16 mouse cellular contexts compared by ENCODE assay signal in the genomic region with DNA sequence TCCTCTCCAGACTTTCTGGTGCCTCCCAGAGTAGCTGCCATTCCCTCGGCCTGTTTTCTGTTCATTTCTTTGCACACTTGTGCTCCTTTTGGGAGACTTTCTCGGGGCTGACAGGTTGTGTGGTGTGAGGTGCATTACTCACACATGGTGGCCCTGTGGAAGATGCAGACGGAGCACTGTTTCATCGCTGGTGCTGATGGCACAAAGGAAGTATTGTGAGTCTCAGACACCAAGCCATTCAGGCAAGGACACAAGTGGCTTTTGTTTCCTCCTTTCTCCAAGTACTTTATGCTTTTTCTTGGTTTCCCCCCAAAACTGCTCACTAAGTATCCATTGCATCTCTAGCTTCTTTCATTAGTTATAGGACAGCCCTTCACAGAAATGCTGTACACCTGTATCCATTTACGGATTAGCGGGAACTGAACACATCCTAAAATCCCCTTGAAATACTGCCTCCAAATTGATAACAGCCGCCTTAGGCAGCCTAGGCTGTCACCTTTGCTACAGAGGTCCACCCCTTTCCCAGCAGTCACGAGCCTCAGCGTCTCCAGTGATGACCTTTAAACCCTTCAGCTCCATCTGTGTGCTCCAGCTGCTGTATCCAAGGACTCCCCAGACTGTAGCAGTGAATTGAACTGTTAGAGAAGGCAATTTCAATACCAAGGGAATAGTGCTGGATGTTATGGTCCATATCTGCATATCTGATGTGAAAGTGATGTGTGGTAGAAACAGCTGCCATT.
DNase-seq lines count a peak whose midpoint lies in the region; ATAC-seq lines count a peak whose summit lies in the region.
"Had no signal": no experiment of that assay in that cellular context is flagged by ENCODE, and none has a peak within 500 bp of the region (broad histone marks: within the 10 kb centered on the region; RNA-seq: fewer than 3 reads in every experiment).

No protein-coding gene starts in this region.

- H3K9me3 ChIP-seq in forebrain, embryonic 12.5 days: no peaks in the 10 kb centered on the region
- no peaks in the 10 kb centered on the region for H3K9me3 ChIP-seq in forebrain, embryonic 14.5 days (replicated peaks; ENCODE audit: control insufficient read depth, low read length)
- H3K9me3 ChIP-seq in midbrain, embryonic 10.5 days (replicated peaks): no peaks in the 10 kb centered on the region
- H3K9me3 ChIP-seq in midbrain, embryonic 13.5 days: no peaks in the 10 kb centered on the region
- H3K9me3 ChIP-seq: limb, embryonic 15.5 days; midbrain, embryonic 12.5 days; stomach, embryonic 15.5 days had no signal

- no peak overlapping the region for H3K4me3 ChIP-seq in forebrain, embryonic 12.5 days (replicated peaks)
- H3K4me3 ChIP-seq in forebrain, embryonic 14.5 days (ENCODE audit: low read depth, low read length): no peak overlapping the region
- H3K4me3 ChIP-seq in midbrain, embryonic 10.5 days: no peak overlapping the region
- H3K4me3 ChIP-seq in midbrain, embryonic 13.5 days (replicated peaks): no peak overlapping the region
- H3K4me3 ChIP-seq: limb, embryonic 15.5 days; midbrain, embryonic 12.5 days; stomach, embryonic 15.5 days had no signal

- peaks cover 21% of the 10 kb centered on the region; the same call in 1 of the 2 replicates for H3K27me3 ChIP-seq in forebrain, embryonic 12.5 days
- H3K27me3 ChIP-seq in forebrain, embryonic 14.5 days (replicated peaks; ENCODE audit: control insufficient read depth, insufficient read depth, low read length): no peaks in the 10 kb centered on the region
- no peaks in the 10 kb centered on the region for H3K27me3 ChIP-seq in midbrain, embryonic 10.5 days (ENCODE audit: low read depth, poor library complexity, severe bottlenecking)
- no peaks in the 10 kb centered on the region for H3K27me3 ChIP-seq in midbrain, embryonic 13.5 days
- H3K27me3 ChIP-seq: limb, embryonic 15.5 days; midbrain, embryonic 12.5 days; stomach, embryonic 15.5 days had no signal

- H3K4me2 ChIP-seq in forebrain, embryonic 12.5 days: no peak overlapping the region
- H3K4me2 ChIP-seq in forebrain, embryonic 14.5 days (ENCODE audit: low read length): no peak overlapping the region
- no peak overlapping the region for H3K4me2 ChIP-seq in midbrain, embryonic 13.5 days (replicated peaks)
- H3K4me2 ChIP-seq: limb, embryonic 15.5 days; midbrain, embryonic 12.5 days; stomach, embryonic 15.5 days had no signal

- ATAC-seq in forebrain, embryonic 12.5 days (ENCODE audit: low FRiP score): no peak
- ATAC-seq in forebrain, embryonic 14.5 days: no peak
- no peak for ATAC-seq in midbrain, embryonic 13.5 days
- ATAC-seq: forebrain, embryonic 16.5 days had no signal

- peaks cover 50% of the 10 kb centered on the region for H3K4me1 ChIP-seq in forebrain, embryonic 12.5 days
- H3K4me1 ChIP-seq in forebrain, embryonic 14.5 days (ENCODE audit: control insufficient read depth, insufficient read depth, low read length): peaks cover 40% of the 10 kb centered on the region
- peaks cover 42% of the 10 kb centered on the region for H3K4me1 ChIP-seq in midbrain, embryonic 10.5 days
- peaks cover 62% of the 10 kb centered on the region for H3K4me1 ChIP-seq in midbrain, embryonic 13.5 days (replicated peaks)

- H3K27ac ChIP-seq in forebrain, embryonic 12.5 days: peak overlapping the region; percentile 33; the same call in 1 of the 2 replicates
- H3K27ac ChIP-seq in forebrain, embryonic 14.5 days (ENCODE audit: low read depth, low read length): no peak overlapping the region
- peak overlapping the region; percentile 23; the same call in 1 of the 2 replicates for H3K27ac ChIP-seq in midbrain, embryonic 10.5 days (replicated peaks)
- no peak overlapping the region for H3K27ac ChIP-seq in midbrain, embryonic 13.5 days
- H3K27ac ChIP-seq: limb, embryonic 15.5 days; stomach, embryonic 15.5 days had no signal

- WGBS in forebrain, embryonic 12.5 days: 39% methylated on average over 9 of the region's 9 CpGs
- WGBS in forebrain, embryonic 14.5 days: 44% methylated on average over 9 of the region's 9 CpGs
- 59% methylated on average over 9 of the region's 9 CpGs for WGBS in midbrain, embryonic 10.5 days
- WGBS in midbrain, embryonic 13.5 days: 47% methylated on average over 9 of the region's 9 CpGs

- H3K36me3 ChIP-seq in forebrain, embryonic 12.5 days (replicated peaks): no peaks in the 10 kb centered on the region
- no peaks in the 10 kb centered on the region for H3K36me3 ChIP-seq in forebrain, embryonic 14.5 days (ENCODE audit: control insufficient read depth, insufficient read depth, low read length)
- no peaks in the 10 kb centered on the region for H3K36me3 ChIP-seq in midbrain, embryonic 10.5 days
- no peaks in the 10 kb centered on the region for H3K36me3 ChIP-seq in midbrain, embryonic 13.5 days
- H3K36me3 ChIP-seq: limb, embryonic 15.5 days; midbrain, embryonic 12.5 days; stomach, embryonic 15.5 days had no signal

- DNase-seq in forebrain, embryonic 14.5 days (ENCODE audit: low spot score): no peak
- DNase-seq in midbrain, embryonic 10.5 days (ENCODE audit: low spot score): no peak
- DNase-seq in kidney, postnatal 14 days: peak; percentile 39
- no peak for DNase-seq in ovary, postnatal 10 days (ENCODE audit: low spot score)
- no peak for DNase-seq in layer of hippocampus, adult 9-10 months (ENCODE audit: low spot score)
- no peak for DNase-seq in spleen, adult 18-20 months
- DNase-seq: adrenal gland, postnatal 25 days; cerebellum, adult 11-12 months; heart, adult 11 months; lung, postnatal 10 days had no signal

- no peak overlapping the region for H3K9ac ChIP-seq in forebrain, embryonic 12.5 days
- no peak overlapping the region for H3K9ac ChIP-seq in forebrain, embryonic 14.5 days (ENCODE audit: low read length)
- no peak overlapping the region for H3K9ac ChIP-seq in midbrain, embryonic 13.5 days (replicated peaks)
- H3K9ac ChIP-seq: limb, embryonic 15.5 days; midbrain, embryonic 12.5 days; stomach, embryonic 15.5 days had no signal

Comparison
In these comparisons a context has a peak if more than half of its experiments do, and no peak if none do; other contexts are left out.
1. H3K27ac ChIP-seq: peak in forebrain, embryonic 12.5 days (single experiment) and midbrain, embryonic 10.5 days (single experiment); none in forebrain, embryonic 14.5 days (single experiment) and midbrain, embryonic 13.5 days (single experiment).